Mouse (Mus musculus): ENCODE results near the gene Wdfy2. TPM values are rescaled to one million over a fixed set of nuclear protein-coding genes. Genes with fewer than 3 reads are reported as not detected.

Gene Wdfy2
- polyA plus RNA-seq, 1 experiment from 2014 or later: 8.0 TPM

- Histone ChIP-seq H3K9me3 (ENCODE audit: low read length) (peaks cover 4% of the 10 kb centered on the region; the same call in 1 of the 2 replicates), H3K27ac (ENCODE audit: low read length) (no peak overlapping the region), H3K4me1 (ENCODE audit: insufficient read depth, low read length) (no peaks in the 10 kb centered on the region), H3K36me3 (ENCODE audit: insufficient read depth, low read length) (peaks cover 13% of the 10 kb centered on the region; the same call in 1 of the 2 replicates), H3K9ac (replicated peaks; ENCODE audit: low read length) (no peak overlapping the region), H3K27me3 (ENCODE audit: insufficient read depth, low read length) (no peaks in the 10 kb centered on the region), H3K4me3 (ENCODE audit: low read length) (no peak overlapping the region), H3K4me2 (replicated peaks; ENCODE audit: low read depth, low read length) (no peak overlapping the region)
- ATAC-seq (ENCODE audit: low FRiP score, low TSS enrichment): no peak
- WGBS: 76% methylated on average over 5 of the region's 5 CpGs
These were observed 100.2 kb downstream of the Wdfy2 start for GRCm38 (mm10) chr14:62937675-62938074.

- Histone ChIP-seq H3K4me3 (ENCODE audit: low read length) (no peak overlapping the region), H3K9ac (replicated peaks; ENCODE audit: low read length) (no peak overlapping the region), H3K9me3 (ENCODE audit: low read length) (peaks cover 4% of the 10 kb centered on the region; the same call in 1 of the 2 replicates), H3K27ac (ENCODE audit: low read length) (no peak overlapping the region), H3K27me3 (ENCODE audit: insufficient read depth, low read length) (no peaks in the 10 kb centered on the region), H3K4me1 (ENCODE audit: insufficient read depth, low read length) (no peaks in the 10 kb centered on the region), H3K4me2 (replicated peaks; ENCODE audit: low read depth, low read length) (no peak overlapping the region), H3K36me3 (ENCODE audit: insufficient read depth, low read length) (peaks cover 18% of the 10 kb centered on the region; the same call in 1 of the 2 replicates)
- no peak for ATAC-seq (ENCODE audit: low FRiP score, low TSS enrichment)
- WGBS: 99% methylated on average over 3 of the region's 3 CpGs
These were observed 102.0 kb downstream of the Wdfy2 start for GRCm38 (mm10) chr14:62939435-62939834.

- H3K9me3 ChIP-seq (ENCODE audit: low read length): peaks cover 4% of the 10 kb centered on the region; the same call in 1 of the 2 replicates
- H3K4me1 ChIP-seq (ENCODE audit: insufficient read depth, low read length): no peaks in the 10 kb centered on the region
- H3K27ac ChIP-seq (ENCODE audit: low read length): no peak overlapping the region
- H3K36me3 ChIP-seq (ENCODE audit: insufficient read depth, low read length): peaks cover 27% of the 10 kb centered on the region; the same call in 1 of the 2 replicates
- 81% methylated on average over 14 of the region's 14 CpGs for WGBS
- H3K4me3 ChIP-seq (ENCODE audit: low read length): no peak overlapping the region
- ATAC-seq (ENCODE audit: low FRiP score, low TSS enrichment): no peak
- no peaks in the 10 kb centered on the region for H3K27me3 ChIP-seq (ENCODE audit: insufficient read depth, low read length)
- H3K9ac ChIP-seq (replicated peaks; ENCODE audit: low read length): no peak overlapping the region
- H3K4me2 ChIP-seq (replicated peaks; ENCODE audit: low read depth, low read length): no peak overlapping the region
These were observed 103.1 kb downstream of the Wdfy2 start for GRCm38 (mm10) chr14:62940383-62941074.

GRCm38 (mm10) chr14:62946794-62947193 is 109.3 kb downstream of the Wdfy2 start:
- 95% methylated on average over 3 of the region's 3 CpGs for whole genome bisulfite sequencing
- no peaks in the 10 kb centered on the region for H3K27me3 ChIP-seq (ENCODE audit: insufficient read depth, low read length)
- ATAC-seq (ENCODE audit: low FRiP score, low TSS enrichment): no peak
- H3K4me1 ChIP-seq (ENCODE audit: insufficient read depth, low read length): no peaks in the 10 kb centered on the region
- H3K9ac ChIP-seq (replicated peaks; ENCODE audit: low read length): no peak overlapping the region
- no peak overlapping the region for H3K4me2 ChIP-seq (replicated peaks; ENCODE audit: low read depth, low read length)
- no peak overlapping the region for H3K4me3 ChIP-seq (ENCODE audit: low read length)
- no peak overlapping the region for H3K27ac ChIP-seq (ENCODE audit: low read length)
- H3K9me3 ChIP-seq (ENCODE audit: low read length): no peaks in the 10 kb centered on the region
- H3K36me3 ChIP-seq (ENCODE audit: insufficient read depth, low read length): peaks cover 26% of the 10 kb centered on the region; the same call in 1 of the 2 replicates

- WGBS: 91% methylated on average over 9 of the region's 9 CpGs
- H3K27me3 ChIP-seq (ENCODE audit: insufficient read depth, low read length): no peaks in the 10 kb centered on the region
- no peak overlapping the region for H3K4me2 ChIP-seq (replicated peaks; ENCODE audit: low read depth, low read length)
- H3K36me3 ChIP-seq (ENCODE audit: insufficient read depth, low read length): peaks cover 19% of the 10 kb centered on the region
- no peak overlapping the region for H3K9ac ChIP-seq (replicated peaks; ENCODE audit: low read length)
- H3K4me3 ChIP-seq (ENCODE audit: low read length): no peak overlapping the region
- no peak overlapping the region for H3K27ac ChIP-seq (ENCODE audit: low read length)
- H3K9me3 ChIP-seq (ENCODE audit: low read length): no peaks in the 10 kb centered on the region
- H3K4me1 ChIP-seq (ENCODE audit: insufficient read depth, low read length): no peaks in the 10 kb centered on the region
- no peak for ATAC-seq (ENCODE audit: low FRiP score, low TSS enrichment)
These were observed 118.6 kb downstream of the Wdfy2 start for GRCm38 (mm10) chr14:62956091-62956490.

DNA sequence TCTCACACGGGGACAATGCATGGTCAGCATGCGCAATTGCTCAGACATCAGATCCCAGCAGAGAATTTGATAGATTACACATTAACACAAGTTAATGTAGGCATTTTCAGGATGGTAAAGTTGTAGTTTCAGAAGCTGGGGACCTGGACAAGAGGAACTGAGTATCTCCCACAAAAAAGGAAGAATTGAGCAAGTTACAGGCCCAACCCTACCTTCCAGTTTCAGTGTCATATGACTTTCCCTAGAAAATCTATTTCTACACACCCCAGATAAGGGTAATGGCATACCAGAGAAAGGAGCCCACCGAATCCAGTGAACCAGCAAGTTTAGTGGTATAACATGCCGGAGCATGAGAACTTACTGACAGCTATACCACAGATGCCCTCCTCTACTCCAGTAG is 126.2 kb downstream of the Wdfy2 start:
- peaks cover 13% of the 10 kb centered on the region; the same call in 1 of the 2 replicates for H3K4me1 ChIP-seq (ENCODE audit: insufficient read depth, low read length)
- no peak overlapping the region for H3K4me2 ChIP-seq (replicated peaks; ENCODE audit: low read depth, low read length)
- H3K9me3 ChIP-seq (ENCODE audit: low read length): no peaks in the 10 kb centered on the region
- no peak for ATAC-seq (ENCODE audit: low FRiP score, low TSS enrichment)
- 73% methylated on average over 4 of the region's 4 CpGs for WGBS
- no peak overlapping the region for H3K9ac ChIP-seq (replicated peaks; ENCODE audit: low read length)
- no peak overlapping the region for H3K4me3 ChIP-seq (ENCODE audit: low read length)
- H3K36me3 ChIP-seq (ENCODE audit: insufficient read depth, low read length): 0 out of 2 replicates have a peak, but pooled peaks cover 8% of the 10 kb centered on the region
- H3K27ac ChIP-seq (ENCODE audit: low read length): no peak overlapping the region
- H3K27me3 ChIP-seq (ENCODE audit: insufficient read depth, low read length): no peaks in the 10 kb centered on the region

DNA sequence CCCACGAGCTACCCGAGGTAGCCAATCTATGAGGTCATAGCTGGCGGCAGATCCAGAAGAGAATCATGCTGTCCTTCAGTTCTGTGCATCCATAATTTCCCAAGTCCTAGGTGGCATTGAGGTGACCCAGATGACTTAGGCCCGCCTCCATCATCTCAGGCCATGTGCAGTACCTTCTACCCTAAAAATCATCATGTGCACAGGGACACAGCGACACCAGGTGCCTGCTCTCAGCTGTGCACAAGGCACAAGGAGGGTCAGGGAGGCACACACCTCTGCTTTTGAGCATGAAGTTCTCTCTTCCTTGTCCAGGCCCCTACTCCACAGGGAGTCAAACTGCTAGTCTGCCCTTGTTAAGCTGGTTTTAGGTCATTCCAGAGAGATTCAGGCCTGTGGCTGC is 127.9 kb downstream of the Wdfy2 start:
- peak; percentile 14; the same call in 1 of the 2 replicates for ATAC-seq (ENCODE audit: low FRiP score, low TSS enrichment)
- H3K9ac ChIP-seq (replicated peaks; ENCODE audit: low read length): no peak overlapping the region
- H3K9me3 ChIP-seq (ENCODE audit: low read length): no peaks in the 10 kb centered on the region
- H3K4me1 ChIP-seq (ENCODE audit: insufficient read depth, low read length): peaks cover 13% of the 10 kb centered on the region; the same call in 1 of the 2 replicates
- H3K27ac ChIP-seq (ENCODE audit: low read length): no peak overlapping the region
- H3K36me3 ChIP-seq (ENCODE audit: insufficient read depth, low read length): no peaks in the 10 kb centered on the region
- H3K4me2 ChIP-seq (replicated peaks; ENCODE audit: low read depth, low read length): peak overlapping the region; percentile 52
- no peak overlapping the region for H3K4me3 ChIP-seq (ENCODE audit: low read length)
- 88% methylated on average over 5 of the region's 5 CpGs for WGBS
- H3K27me3 ChIP-seq (ENCODE audit: insufficient read depth, low read length): no peaks in the 10 kb centered on the region

GRCm38 (mm10) chr14:62965811-62966520 is 128.5 kb downstream of the Wdfy2 start:
- peak; percentile 86 for ATAC-seq (ENCODE audit: low FRiP score, low TSS enrichment)
- Histone ChIP-seq H3K4me2 (replicated peaks; ENCODE audit: low read depth, low read length) (peak overlapping the region; percentile 52), H3K36me3 (ENCODE audit: insufficient read depth, low read length) (no peaks in the 10 kb centered on the region), H3K4me1 (ENCODE audit: insufficient read depth, low read length) (peaks cover 13% of the 10 kb centered on the region; the same call in 1 of the 2 replicates), H3K27ac (ENCODE audit: low read length) (peak overlapping the region; percentile 71), H3K9me3 (ENCODE audit: low read length) (no peaks in the 10 kb centered on the region), H3K9ac (replicated peaks; ENCODE audit: low read length) (peak overlapping the region; percentile 31), H3K27me3 (ENCODE audit: insufficient read depth, low read length) (no peaks in the 10 kb centered on the region), H3K4me3 (ENCODE audit: low read length) (peak overlapping the region; percentile 39)
- 11% methylated on average over 15 of the region's 15 CpGs for WGBS

GRCm38 (mm10) chr14:62975046-62975445 is 137.6 kb downstream of the Wdfy2 start:
- 13% methylated on average over 5 of the region's 5 CpGs for WGBS
- ATAC-seq (ENCODE audit: low FRiP score, low TSS enrichment): no peak

GRCm38 (mm10) chr14:62979815-62980214 is 142.3 kb downstream of the Wdfy2 start:
- H3K27ac ChIP-seq (ENCODE audit: low read length): no peak overlapping the region
- no peaks in the 10 kb centered on the region for H3K9me3 ChIP-seq (ENCODE audit: low read length)
- H3K9ac ChIP-seq (replicated peaks; ENCODE audit: low read length): no peak overlapping the region
- no peaks in the 10 kb centered on the region for H3K27me3 ChIP-seq (ENCODE audit: insufficient read depth, low read length)
- no peaks in the 10 kb centered on the region for H3K4me1 ChIP-seq (ENCODE audit: insufficient read depth, low read length)
- no peaks in the 10 kb centered on the region for H3K36me3 ChIP-seq (ENCODE audit: insufficient read depth, low read length)
- no peak for ATAC-seq (ENCODE audit: low FRiP score, low TSS enrichment)
- H3K4me2 ChIP-seq (replicated peaks; ENCODE audit: low read depth, low read length): no peak overlapping the region
- H3K4me3 ChIP-seq (ENCODE audit: low read length): no peak overlapping the region
- 90% methylated on average over 1 of the region's 1 CpGs for WGBS

More at GRCm38 (mm10) chr14:62975046-62975445, 137.6 kb downstream of the Wdfy2 start:
- no peak overlapping the region for H3K4me2 ChIP-seq (replicated peaks; ENCODE audit: low read depth, low read length)
- H3K4me1 ChIP-seq (ENCODE audit: insufficient read depth, low read length): no peaks in the 10 kb centered on the region
- H3K27ac ChIP-seq (ENCODE audit: low read length): no peak overlapping the region
- H3K9me3 ChIP-seq (ENCODE audit: low read length): no peaks in the 10 kb centered on the region
- H3K27me3 ChIP-seq (ENCODE audit: insufficient read depth, low read length): no peaks in the 10 kb centered on the region
- H3K9ac ChIP-seq (replicated peaks; ENCODE audit: low read length): no peak overlapping the region
- no peak overlapping the region for H3K4me3 ChIP-seq (ENCODE audit: low read length)
- H3K36me3 ChIP-seq (ENCODE audit: insufficient read depth, low read length): no peaks in the 10 kb centered on the region
